Mouse (Mus musculus): ENCODE measurements at regions not wholly inside any gene's neighbourhood (a gene's known extent, or its start where the extent isn't known, plus 50 kb on each side); places are given as distances from the start of the nearest gene placed in this dataset.

DNA sequence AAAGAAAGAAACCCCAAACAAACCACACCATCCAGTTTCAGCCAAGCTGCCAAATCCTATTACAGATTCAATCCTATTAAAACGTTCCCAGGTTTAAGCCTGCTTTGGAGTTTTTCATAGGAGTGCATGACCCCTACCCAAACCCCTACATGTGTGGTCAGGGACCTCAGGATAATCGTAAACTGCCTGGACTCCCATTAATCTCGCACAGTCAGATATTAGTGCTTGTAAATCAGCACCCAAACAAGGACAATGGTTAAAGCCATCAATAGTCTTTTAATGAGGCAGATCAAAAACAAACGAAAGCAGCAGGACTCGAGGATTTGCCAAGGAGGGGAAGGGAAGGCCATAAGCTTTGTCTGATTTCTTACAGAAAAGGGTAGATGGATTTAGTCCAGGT, 482.3 kb upstream of the Pou3f2 start:
- no peak for TF ChIP-seq CTCF (IDR thresholded peaks at IDR 0.05)
- no peak for TF ChIP-seq EP300 (IDR thresholded peaks at IDR 0.05; ENCODE audit: insufficient read depth, low read depth, low read length)
